Mouse (Mus musculus) stomach, postnatal 0 days (tissue): ENCODE results near the gene Mast1.

ENCODE experiments used
- CTCF ChIP-seq: IDR thresholded peaks from 2 replicates; pipeline ENCODE4 v1.5.1; 2016; ENCODE audit warnings: antibody characterized with exemption, low read depth, mild to moderate bottlenecking, moderate library complexity
- EP300 ChIP-seq: optimal IDR thresholded peaks from 2 replicates; pipeline ENCODE3; 2016; ENCODE audit warnings: antibody characterized with exemption

DNA sequence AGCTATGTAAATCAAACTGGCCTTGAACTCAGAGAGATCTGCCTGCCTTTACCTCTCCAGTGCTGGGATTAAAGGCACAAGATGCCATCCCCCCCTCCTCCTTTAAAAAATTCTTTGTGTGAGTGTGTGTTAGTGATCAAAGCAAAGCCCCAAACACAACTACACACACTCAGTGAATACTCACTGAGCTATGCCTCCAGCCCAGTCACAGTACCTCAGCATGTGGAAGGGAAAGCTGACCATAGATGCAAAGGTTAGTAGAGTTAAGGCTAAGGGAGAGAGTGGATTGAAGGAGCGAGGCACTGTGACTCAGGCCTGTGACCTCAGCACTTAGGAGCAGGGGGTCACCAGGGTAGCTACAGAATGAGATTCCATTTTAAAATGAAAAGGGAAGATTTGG, 35.9 kb upstream of the Mast1 start:
- TF ChIP-seq CTCF = no peak
- no peak for TF ChIP-seq EP300
